Mouse (Mus musculus) forebrain, embryonic 15.5 days (tissue): ENCODE results near the gene Ugcg. TPM values are rescaled to one million over a fixed set of nuclear protein-coding genes. Genes with fewer than 3 reads are reported as not detected.

Source experiments
- ATAC-seq: fragments of 200-750 bp; cut with Nextera tagmentation; replicated peaks from 2 replicates; pipeline ENCODE4 v1.8.0; 2017; ENCODE audit warnings: mild to moderate bottlenecking, moderate TSS enrichment, moderate library complexity
- H3K27ac ChIP-seq: fragments of 300-500 bp; sonication (generic); replicated peaks from 2 replicates; pipeline ENCODE4 v1.5.1; 2015; ENCODE audit warnings: mild to moderate bottlenecking, inconsistent platforms
- H3K27me3 ChIP-seq: fragments of 300-500 bp; sonication (generic); 2 replicates; pipeline ENCODE4 v1.6.1; 2015; ENCODE audit warnings: inconsistent platforms
- H3K36me3 ChIP-seq: fragments of 300-500 bp; sonication (generic); 2 replicates; pipeline ENCODE4 v1.6.1; 2015; ENCODE audit warnings: mild to moderate bottlenecking, inconsistent platforms
- H3K4me1 ChIP-seq: fragments of 300-500 bp; sonication (generic); 2 replicates; pipeline ENCODE4 v1.6.1; 2015; ENCODE audit warnings: inconsistent platforms
- H3K4me2 ChIP-seq: fragments of 300-500 bp; sonication (generic); replicated peaks from 2 replicates; pipeline ENCODE4 v1.6.1; 2015; ENCODE audit warnings: mild to moderate bottlenecking, inconsistent platforms
- H3K4me3 ChIP-seq: fragments of 300-500 bp; sonication (generic); 2 replicates; pipeline ENCODE4 v1.5.1; 2015; ENCODE audit warnings: mild to moderate bottlenecking, inconsistent platforms
- H3K9ac ChIP-seq: fragments of 300-500 bp; sonication (generic); replicated peaks from 2 replicates; pipeline ENCODE4 v1.6.1; 2015; ENCODE audit warnings: mild to moderate bottlenecking, inconsistent platforms
- H3K9me3 ChIP-seq: fragments of 300-500 bp; sonication (generic); 2 replicates; pipeline ENCODE4 v1.6.1; 2016; ENCODE audit warnings: inconsistent platforms
- WGBS: fragments of 180-500 bp; shearing (Covaris S2); methylation state at CpG from one replicate; pipeline ENCODE4 v1.1.7; 2015; ENCODE audit warnings: mixed read lengths; 5-methylcytosine and 5-hydroxymethylcytosine counted together
- polyA plus RNA-seq: library from polyadenylated mRNA; unstranded; fragments of >200 nt; fragmentation: Nextera tagmentation; extraction: Ambion mirVana; gene quantifications from 2 replicates; pipeline ENCODE4 v1.2.1, GENCODE M21; 2015

Ugcg gene
- polyA plus RNA-seq, 1 experiment from 2014 or later, result 15.7 TPM

GRCm38 (mm10) chr4:59238641-59239311 lies 49.7 kb downstream of the Ugcg start:
- H3K27me3 ChIP-seq, result no peaks in the 10 kb centered on the region
- WGBS, result 80% methylated on average over 9 of the region's 9 CpGs

GRCm38 (mm10) chr4:59239312-59239728 lies 50.3 kb downstream of the Ugcg start:
- 48% methylated on average over 9 of the region's 9 CpGs for WGBS
- no peaks in the 10 kb centered on the region for H3K4me1 ChIP-seq

More at GRCm38 (mm10) chr4:59238641-59239311, 49.7 kb downstream of the Ugcg start:
- no peak overlapping the region for H3K4me2 ChIP-seq
- no peaks in the 10 kb centered on the region for H3K4me1 ChIP-seq
- H3K27ac ChIP-seq, result no peak overlapping the region
- no peak for ATAC-seq
- H3K9ac ChIP-seq, result no peak overlapping the region
- H3K9me3 ChIP-seq, result no peaks in the 10 kb centered on the region
- H3K4me3 ChIP-seq, result no peak overlapping the region
- no peaks in the 10 kb centered on the region for H3K36me3 ChIP-seq

GRCm38 (mm10) chr4:59240160-59240559 lies 51.1 kb downstream of the Ugcg start:
- Histone ChIP-seq H3K9me3 (no peaks in the 10 kb centered on the region), H3K9ac (no peak overlapping the region), H3K36me3 (no peaks in the 10 kb centered on the region), H3K27ac (no peak overlapping the region), H3K4me2 (no peak overlapping the region), H3K27me3 (no peaks in the 10 kb centered on the region), H3K4me1 (no peaks in the 10 kb centered on the region), H3K4me3 (no peak overlapping the region)
- no peak for ATAC-seq
- WGBS, result 97% methylated on average over 9 of the region's 9 CpGs

More at GRCm38 (mm10) chr4:59239312-59239728, 50.3 kb downstream of the Ugcg start:
- no peaks in the 10 kb centered on the region for H3K9me3 ChIP-seq
- no peak overlapping the region for H3K9ac ChIP-seq
- H3K4me3 ChIP-seq, result no peak overlapping the region
- no peaks in the 10 kb centered on the region for H3K36me3 ChIP-seq
- no peak overlapping the region for H3K4me2 ChIP-seq
- no peak for ATAC-seq
- no peaks in the 10 kb centered on the region for H3K27me3 ChIP-seq
- no peak overlapping the region for H3K27ac ChIP-seq

- 97% methylated on average over 4 of the region's 4 CpGs for WGBS
Observed at GRCm38 (mm10) chr4:59241096-59241495, 52.0 kb downstream of the Ugcg start.

GRCm38 (mm10) chr4:59242221-59242620 lies 53.2 kb downstream of the Ugcg start:
- no peak overlapping the region for H3K4me3 ChIP-seq
- no peak overlapping the region for H3K4me2 ChIP-seq
- H3K4me1 ChIP-seq, result no peaks in the 10 kb centered on the region
- 96% methylated on average over 3 of the region's 3 CpGs for WGBS
- no peak overlapping the region for H3K9ac ChIP-seq
- no peaks in the 10 kb centered on the region for H3K36me3 ChIP-seq
- H3K27me3 ChIP-seq, result no peaks in the 10 kb centered on the region
- H3K27ac ChIP-seq, result no peak overlapping the region
- ATAC-seq, result no peak
- H3K9me3 ChIP-seq, result no peaks in the 10 kb centered on the region

More at GRCm38 (mm10) chr4:59241096-59241495, 52.0 kb downstream of the Ugcg start:
- H3K27ac ChIP-seq, result no peak overlapping the region
- no peak overlapping the region for H3K9ac ChIP-seq
- no peak overlapping the region for H3K4me3 ChIP-seq
- H3K27me3 ChIP-seq, result no peaks in the 10 kb centered on the region
- H3K4me1 ChIP-seq, result no peaks in the 10 kb centered on the region
- no peak overlapping the region for H3K4me2 ChIP-seq
- no peak for ATAC-seq
- no peaks in the 10 kb centered on the region for H3K9me3 ChIP-seq
- H3K36me3 ChIP-seq, result no peaks in the 10 kb centered on the region

GRCm38 (mm10) chr4:59243802-59244493 lies 54.9 kb downstream of the Ugcg start:
- H3K36me3 ChIP-seq, result no peaks in the 10 kb centered on the region
- H3K27ac ChIP-seq, result no peak overlapping the region
- 90% methylated on average over 7 of the region's 7 CpGs for WGBS
- no peak overlapping the region for H3K4me3 ChIP-seq
- H3K9me3 ChIP-seq, result no peaks in the 10 kb centered on the region
- no peak for ATAC-seq
- H3K27me3 ChIP-seq, result no peaks in the 10 kb centered on the region
- H3K9ac ChIP-seq, result no peak overlapping the region
- no peak overlapping the region for H3K4me2 ChIP-seq
- no peaks in the 10 kb centered on the region for H3K4me1 ChIP-seq

- Histone ChIP-seq H3K9ac (no peak overlapping the region), H3K4me3 (no peak overlapping the region), H3K4me2 (no peak overlapping the region), H3K36me3 (no peaks in the 10 kb centered on the region), H3K4me1 (no peaks in the 10 kb centered on the region), H3K27ac (no peak overlapping the region), H3K27me3 (no peaks in the 10 kb centered on the region), H3K9me3 (no peaks in the 10 kb centered on the region)
- no peak for ATAC-seq
- WGBS, result 82% methylated on average over 7 of the region's 7 CpGs
Observed at GRCm38 (mm10) chr4:59244791-59245555, 55.9 kb downstream of the Ugcg start.

GRCm38 (mm10) chr4:59245776-59246175 lies 56.7 kb downstream of the Ugcg start:
- H3K4me3 ChIP-seq, result no peak overlapping the region
- no peak overlapping the region for H3K4me2 ChIP-seq
- no peaks in the 10 kb centered on the region for H3K27me3 ChIP-seq
- H3K36me3 ChIP-seq, result no peaks in the 10 kb centered on the region
- no peak overlapping the region for H3K27ac ChIP-seq
- no peaks in the 10 kb centered on the region for H3K4me1 ChIP-seq
- H3K9ac ChIP-seq, result no peak overlapping the region
- no peak for ATAC-seq
- H3K9me3 ChIP-seq, result no peaks in the 10 kb centered on the region
- WGBS, result 84% methylated on average over 4 of the region's 4 CpGs

GRCm38 (mm10) chr4:59247545-59247944 lies 58.5 kb downstream of the Ugcg start:
- no peaks in the 10 kb centered on the region for H3K9me3 ChIP-seq
- no peaks in the 10 kb centered on the region for H3K4me1 ChIP-seq
- 91% methylated on average over 1 of the region's 1 CpGs for WGBS
- no peaks in the 10 kb centered on the region for H3K36me3 ChIP-seq
- H3K4me3 ChIP-seq, result no peak overlapping the region
- H3K4me2 ChIP-seq, result no peak overlapping the region
- no peak overlapping the region for H3K9ac ChIP-seq
- H3K27ac ChIP-seq, result no peak overlapping the region
- no peak for ATAC-seq
- H3K27me3 ChIP-seq, result no peaks in the 10 kb centered on the region

GRCm38 (mm10) chr4:59248035-59248434 lies 59.0 kb downstream of the Ugcg start:
- H3K9ac ChIP-seq, result no peak overlapping the region
- no peak overlapping the region for H3K27ac ChIP-seq
- ATAC-seq, result no peak

GRCm38 (mm10) chr4:59252386-59253054 lies 63.5 kb downstream of the Ugcg start:
- no peaks in the 10 kb centered on the region for H3K9me3 ChIP-seq
- ATAC-seq, result no peak
- H3K4me2 ChIP-seq, result no peak overlapping the region
- H3K27me3 ChIP-seq, result no peaks in the 10 kb centered on the region
- H3K36me3 ChIP-seq, result no peaks in the 10 kb centered on the region
- H3K9ac ChIP-seq, result no peak overlapping the region
- H3K4me1 ChIP-seq, result no peaks in the 10 kb centered on the region
- no peak overlapping the region for H3K27ac ChIP-seq
- H3K4me3 ChIP-seq, result no peak overlapping the region
- WGBS, result 75% methylated on average over 6 of the region's 6 CpGs

More at GRCm38 (mm10) chr4:59248035-59248434, 59.0 kb downstream of the Ugcg start:
- Histone ChIP-seq H3K4me1 (no peaks in the 10 kb centered on the region), H3K9me3 (no peaks in the 10 kb centered on the region), H3K27me3 (no peaks in the 10 kb centered on the region), H3K4me3 (no peak overlapping the region), H3K4me2 (no peak overlapping the region), H3K36me3 (no peaks in the 10 kb centered on the region)

GRCm38 (mm10) chr4:59253055-59253434 lies 64.0 kb downstream of the Ugcg start:
- 95% methylated on average over 5 of the region's 5 CpGs for WGBS
- H3K36me3 ChIP-seq, result no peaks in the 10 kb centered on the region
- no peak overlapping the region for H3K4me2 ChIP-seq
- no peak overlapping the region for H3K9ac ChIP-seq
- no peaks in the 10 kb centered on the region for H3K27me3 ChIP-seq
- H3K4me3 ChIP-seq, result no peak overlapping the region
- no peak for ATAC-seq
- H3K27ac ChIP-seq, result no peak overlapping the region
- H3K4me1 ChIP-seq, result no peaks in the 10 kb centered on the region
- H3K9me3 ChIP-seq, result no peaks in the 10 kb centered on the region
